Mouse (Mus musculus) layer of hippocampus, adult 11-12 months (tissue): ENCODE measurements at regions not wholly inside any gene's neighbourhood (a gene's known extent, or its start where the extent isn't known, plus 50 kb on each side); places are given as distances from the start of the nearest gene placed in this dataset.

ENCODE experiments used
- DNase-seq: peaks from one replicate; pipeline ENCODE4 v3.0.0; 2022; ENCODE audit warnings: low spot score

GRCm38 (mm10) chr8:42973619-42974539 lies 167.4 kb downstream of the Triml1 start:
- DNase-seq, result no peak

GRCm38 (mm10) chr8:42972545-42972944 lies 168.7 kb downstream of the Triml1 start:
- DNase-seq, result no peak

GRCm38 (mm10) chr8:42967862-42968395 lies 173.4 kb downstream of the Triml1 start:
- no peak for DNase-seq

- DNase-seq, result no peak
Observed at GRCm38 (mm10) chr8:42964507-42964906, 176.8 kb downstream of the Triml1 start.

GRCm38 (mm10) chr8:42958052-42958805 lies 183.1 kb downstream of the Triml1 start:
- no peak for DNase-seq

GRCm38 (mm10) chr8:42932609-42933008 lies 208.7 kb downstream of the Triml1 start:
- no peak for DNase-seq

- no peak for DNase-seq
Observed at GRCm38 (mm10) chr8:42891658-42892057, 249.6 kb downstream of the Triml1 start.

- DNase-seq, result peak; percentile 13
Observed at GRCm38 (mm10) chr8:42886516-42886915, 254.8 kb downstream of the Triml1 start.

- DNase-seq, result no peak
Observed at GRCm38 (mm10) chr8:42870262-42870661, 271.0 kb downstream of the Triml1 start.
